Mouse (Mus musculus) megakaryocyte progenitor cell, adult 5-6 weeks (primary cell): ENCODE data around the gene Hist1h1a. TPM values are rescaled to one million over a fixed set of nuclear protein-coding genes. Genes with fewer than 3 reads are reported as not detected.

Experiments
- total RNA-seq, 2 experiments: library from RNA; stranded (forward) in 1 of 2; stranded (reverse) in 1 of 2; fragments of 157-497, 149-512 nt in 1 of 2; fragments of 200-1000 nt in 1 of 2; gene quantifications; 2 replicates each; pipeline versions ENCODE4 v1.2.3 to v1.2.4; 2015 to 2017

Hist1h1a gene
- total RNA-seq, 2 experiments from 2014 or later: 174 to 2,271 TPM

Other genes starting within 250 kb of the Hist1h1a start
Only the 30 nearest of the 37 such genes appear.
- gene Hist1h1d, start 210.4 kb upstream of the Hist1h1a start, total RNA-seq (2015): 8.5 and 9.3 TPM in 2 replicates
- gene Hist1h1d, start 210.4 kb upstream of the Hist1h1a start, total RNA-seq (2017): 112 TPM in 2 replicates
- gene Hist1h3e, start 201.3 kb upstream of the Hist1h1a start, total RNA-seq (2015): 98.5 and 110 TPM in 2 replicates
- 286 and 398 TPM in 2 replicates for gene Hist1h3e, start 201.3 kb upstream of the Hist1h1a start, total RNA-seq (2017)
- gene Hist1h2ae, start 192.4 kb upstream of the Hist1h1a start, total RNA-seq (2015): 5.3 and 9.4 TPM in 2 replicates
- gene Hist1h2ae, start 192.4 kb upstream of the Hist1h1a start, total RNA-seq (2017): 249 and 287 TPM in 2 replicates
- gene Hist1h2bg, start 192.3 kb upstream of the Hist1h1a start, total RNA-seq (2015): 285 and 322 TPM in 2 replicates
- 1,174 and 1,244 TPM in 2 replicates for gene Hist1h2bg, start 192.3 kb upstream of the Hist1h1a start, total RNA-seq (2017)
- gene Hist1h2bf, start 189.5 kb upstream of the Hist1h1a start, total RNA-seq (2015): 321 and 327 TPM in 2 replicates
- gene Hist1h2bf, start 189.5 kb upstream of the Hist1h1a start, total RNA-seq (2017): 466 and 575 TPM in 2 replicates
- gene Hist1h2ad, start 189.3 kb upstream of the Hist1h1a start, total RNA-seq (2015): 1.9 and 3.4 TPM in 2 replicates
- gene Hist1h2ad, start 189.3 kb upstream of the Hist1h1a start, total RNA-seq (2017): 229 and 1,060 TPM in 2 replicates
- gene Hist1h3d, start 187.9 kb upstream of the Hist1h1a start, total RNA-seq (2015): 105 and 131 TPM in 2 replicates
- gene Hist1h3d, start 187.9 kb upstream of the Hist1h1a start, total RNA-seq (2017): 118 and 137 TPM in 2 replicates
- gene Hist1h4d, start 182.1 kb upstream of the Hist1h1a start, total RNA-seq (2015): 492 and 526 TPM in 2 replicates
- 951 and 1,054 TPM in 2 replicates for gene Hist1h4d, start 182.1 kb upstream of the Hist1h1a start, total RNA-seq (2017)
- 7.7 and 11.7 TPM in 2 replicates for gene Hist1h2be, start 142.5 kb upstream of the Hist1h1a start, total RNA-seq (2015)
- gene Hist1h2be, start 142.5 kb upstream of the Hist1h1a start, total RNA-seq (2017): 85.8 and 90.5 TPM in 2 replicates
- 297 TPM in 2 replicates for gene Hist1h1e, start 141.1 kb upstream of the Hist1h1a start, total RNA-seq (2015)
- 260 and 272 TPM in 2 replicates for gene Hist1h1e, start 141.1 kb upstream of the Hist1h1a start, total RNA-seq (2017)
- gene Hist1h2ac, start 79.7 kb upstream of the Hist1h1a start, total RNA-seq (2015): 17.1 and 19.7 TPM in 2 replicates
- gene Hist1h2ac, start 79.7 kb upstream of the Hist1h1a start, total RNA-seq (2017): 101 and 110 TPM in 2 replicates
- gene Hist1h2bc, start 79.5 kb upstream of the Hist1h1a start, total RNA-seq (2015): 36.2 and 54.1 TPM in 2 replicates
- 196 and 235 TPM in 2 replicates for gene Hist1h2bc, start 79.5 kb upstream of the Hist1h1a start, total RNA-seq (2017)
- not detected in 2 replicates for gene Hist1h1t, start 67.9 kb upstream of the Hist1h1a start, total RNA-seq (2015)
- 0.29 TPM in 1 of 2 replicates, not detected in the other for gene Hist1h1t, start 67.9 kb upstream of the Hist1h1a start, total RNA-seq (2017)
- gene Hist1h4c, start 65.2 kb upstream of the Hist1h1a start, total RNA-seq (2015): 45.1 and 51.9 TPM in 2 replicates
- 238 and 311 TPM in 2 replicates for gene Hist1h4c, start 65.2 kb upstream of the Hist1h1a start, total RNA-seq (2017)
- gene Hfe, start 52.8 kb upstream of the Hist1h1a start, total RNA-seq (2015): 15.9 and 16.6 TPM in 2 replicates
- 6.0 and 8.7 TPM in 2 replicates for gene Hfe, start 52.8 kb upstream of the Hist1h1a start, total RNA-seq (2017)
- gene Hist1h1c, start 24.9 kb upstream of the Hist1h1a start, total RNA-seq (2015): 103 and 110 TPM in 2 replicates
- gene Hist1h1c, start 24.9 kb upstream of the Hist1h1a start, total RNA-seq (2017): 686 and 791 TPM in 2 replicates
- 88.8 and 93.1 TPM in 2 replicates for gene Hist1h3c, start 18.1 kb upstream of the Hist1h1a start, total RNA-seq (2015)
- 555 and 756 TPM in 2 replicates for gene Hist1h3c, start 18.1 kb upstream of the Hist1h1a start, total RNA-seq (2017)
- 232 TPM in 2 replicates for gene Hist1h2bb, start 16.9 kb upstream of the Hist1h1a start, total RNA-seq (2015)
- gene Hist1h2bb, start 16.9 kb upstream of the Hist1h1a start, total RNA-seq (2017): 3,020 and 3,268 TPM in 2 replicates
- 28.1 and 45.4 TPM in 2 replicates for gene Hist1h2ab, start 12.5 kb upstream of the Hist1h1a start, total RNA-seq (2015)
- 2,397 and 3,405 TPM in 2 replicates for gene Hist1h2ab, start 12.5 kb upstream of the Hist1h1a start, total RNA-seq (2017)
- gene Hist1h3b, start 11.4 kb upstream of the Hist1h1a start, total RNA-seq (2015): 332 and 371 TPM in 2 replicates
- gene Hist1h3b, start 11.4 kb upstream of the Hist1h1a start, total RNA-seq (2017): 579 and 647 TPM in 2 replicates
- gene Hist1h4b, start 6.7 kb upstream of the Hist1h1a start, total RNA-seq (2015): 33.6 and 56.1 TPM in 2 replicates
- 548 and 759 TPM in 2 replicates for gene Hist1h4b, start 6.7 kb upstream of the Hist1h1a start, total RNA-seq (2017)
- gene Hist1h4a, start 2.4 kb upstream of the Hist1h1a start, total RNA-seq (2015): 39.5 and 40.4 TPM in 2 replicates
- 492 and 698 TPM in 2 replicates for gene Hist1h4a, start 2.4 kb upstream of the Hist1h1a start, total RNA-seq (2017)
- 47.7 and 63.0 TPM in 2 replicates for gene Hist1h3a, start 1.3 kb upstream of the Hist1h1a start, total RNA-seq (2015)
- 393 and 612 TPM in 2 replicates for gene Hist1h3a, start 1.3 kb upstream of the Hist1h1a start, total RNA-seq (2017)
- not detected in 2 replicates for gene Trim38, start 6.2 kb downstream of the Hist1h1a start, total RNA-seq (2015)
- gene Trim38, start 6.2 kb downstream of the Hist1h1a start, total RNA-seq (2017): 0.42 TPM in 1 of 2 replicates, not detected in the other
- not detected in 2 replicates for gene Slc17a2, start 43.3 kb downstream of the Hist1h1a start, total RNA-seq (2015)
- gene Slc17a2, start 43.3 kb downstream of the Hist1h1a start, total RNA-seq (2017): not detected in 2 replicates
- 0.39 TPM in 1 of 2 replicates, not detected in the other for gene Slc17a3, start 75.8 kb downstream of the Hist1h1a start, total RNA-seq (2015)
- 0.10 TPM in 1 of 2 replicates, not detected in the other for gene Slc17a3, start 75.8 kb downstream of the Hist1h1a start, total RNA-seq (2017)
- not detected in 2 replicates for gene Slc17a1, start 104.1 kb downstream of the Hist1h1a start, total RNA-seq (2015)
- gene Slc17a1, start 104.1 kb downstream of the Hist1h1a start, total RNA-seq (2017): not detected in 2 replicates
- not detected in 2 replicates for gene Slc17a4, start 151.3 kb downstream of the Hist1h1a start, total RNA-seq (2015)
- 0.33 TPM in 1 of 2 replicates, not detected in the other for gene Slc17a4, start 151.3 kb downstream of the Hist1h1a start, total RNA-seq (2017)
- not detected in 2 replicates for gene Hist1h2ba, start 170.5 kb downstream of the Hist1h1a start, total RNA-seq (2015)
- gene Hist1h2ba, start 170.5 kb downstream of the Hist1h1a start, total RNA-seq (2017): not detected in 2 replicates
- not detected in 2 replicates for gene Hist1h2aa, start 170.8 kb downstream of the Hist1h1a start, total RNA-seq (2015)
- not detected in 2 replicates for gene Hist1h2aa, start 170.8 kb downstream of the Hist1h1a start, total RNA-seq (2017)